Mouse (Mus musculus) lung, embryonic 14.5 days (tissue): ENCODE measurements at regions not wholly inside any gene's neighbourhood (a gene's known extent, or its start where the extent isn't known, plus 50 kb on each side); places are given as distances from the start of the nearest gene placed in this dataset.

Experiments used
- ATAC-seq: fragments of 200-750 bp; cut with Nextera tagmentation; 2 replicates; pipeline ENCODE4 v1.8.0; 2017; ENCODE audit warnings: mild to moderate bottlenecking, moderate TSS enrichment, moderate library complexity; ENCODE audit not compliant: insufficient read depth
- DNase-seq: peaks from one replicate; pipeline ENCODE4 v3.0.0-alpha.2; 2015
- H3K27ac ChIP-seq: fragments of 300-500 bp; sonication (generic); 2 replicates; pipeline ENCODE4 v1.5.1; 2014; ENCODE audit warnings: low read depth, mild to moderate bottlenecking, moderate library complexity
- H3K27me3 ChIP-seq: fragments of 300-500 bp; sonication (generic); 2 replicates; pipeline ENCODE4 v1.6.1; 2014; ENCODE audit warnings: low read length, control low read depth; ENCODE audit not compliant: insufficient read depth
- H3K36me3 ChIP-seq: fragments of 300-500 bp; sonication (generic); 2 replicates; pipeline ENCODE4 v1.6.1; 2014; ENCODE audit warnings: control low read depth; ENCODE audit not compliant: insufficient read depth
- H3K4me1 ChIP-seq: fragments of 300-500 bp; sonication (generic); 2 replicates; pipeline ENCODE4 v1.6.1; 2014; ENCODE audit warnings: antibody characterized with exemption, control low read depth; ENCODE audit not compliant: insufficient read depth
- H3K4me2 ChIP-seq: fragments of 300-500 bp; sonication (generic); 2 replicates; pipeline ENCODE4 v1.6.1; 2014; ENCODE audit warnings: mild to moderate bottlenecking
- H3K4me3 ChIP-seq: fragments of 300-500 bp; sonication (generic); 2 replicates; pipeline ENCODE4 v1.5.1; 2014; ENCODE audit warnings: low read depth, low read length
- H3K9ac ChIP-seq: fragments of 300-500 bp; sonication (generic); 2 replicates; pipeline ENCODE4 v1.6.1; 2014
- H3K9me3 ChIP-seq: fragments of 300-500 bp; sonication (generic); 2 replicates; pipeline ENCODE4 v1.6.1; 2016; ENCODE audit warnings: low read depth, low read length, control low read depth
- CTCF ChIP-seq: IDR thresholded peaks from 2 replicates; pipeline ENCODE4 v1.5.1; 2016; ENCODE audit warnings: antibody characterized with exemption, low read depth
- WGBS: fragments of 180-500 bp; shearing (Covaris S2); extraction: QIAGEN DNeasy Blood & Tissue Kit; methylation state at CpG from one replicate; pipeline ENCODE4 v1.1.7; 2014; 5-methylcytosine and 5-hydroxymethylcytosine counted together

DNA sequence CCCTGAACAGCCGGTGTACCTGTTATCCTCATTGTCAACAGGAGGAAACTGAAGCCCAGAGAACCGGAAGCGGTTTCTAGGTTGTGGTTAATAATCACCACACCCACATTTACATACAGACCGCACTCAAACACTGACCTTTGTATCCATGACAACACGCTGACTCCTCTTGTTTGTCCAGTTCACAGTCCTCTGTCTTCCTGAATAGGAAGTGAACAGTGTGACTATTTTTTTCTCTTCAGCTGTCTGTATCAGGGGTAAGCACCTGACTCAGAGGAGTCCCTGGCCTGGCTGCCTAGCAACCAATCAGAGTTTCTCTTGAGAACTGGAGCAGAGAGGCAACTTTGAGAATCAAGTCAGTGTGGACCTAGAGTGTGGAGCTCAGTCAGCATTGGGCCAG, 193.5 kb upstream of the Lrfn2 start:
- no peak for TF ChIP-seq CTCF
- no peak overlapping the region for H3K27ac ChIP-seq
- DNase-seq = peak; percentile 24
- H3K27me3 ChIP-seq = no peaks in the 10 kb centered on the region
- H3K4me2 ChIP-seq = no peak overlapping the region
- ATAC-seq = no peak
- no peaks in the 10 kb centered on the region for H3K9me3 ChIP-seq
- H3K4me3 ChIP-seq = no peak overlapping the region
- WGBS = 61% methylated on average over 5 of the region's 5 CpGs
- no peaks in the 10 kb centered on the region for H3K36me3 ChIP-seq
- no peaks in the 10 kb centered on the region for H3K4me1 ChIP-seq
- no peak overlapping the region for H3K9ac ChIP-seq

DNA sequence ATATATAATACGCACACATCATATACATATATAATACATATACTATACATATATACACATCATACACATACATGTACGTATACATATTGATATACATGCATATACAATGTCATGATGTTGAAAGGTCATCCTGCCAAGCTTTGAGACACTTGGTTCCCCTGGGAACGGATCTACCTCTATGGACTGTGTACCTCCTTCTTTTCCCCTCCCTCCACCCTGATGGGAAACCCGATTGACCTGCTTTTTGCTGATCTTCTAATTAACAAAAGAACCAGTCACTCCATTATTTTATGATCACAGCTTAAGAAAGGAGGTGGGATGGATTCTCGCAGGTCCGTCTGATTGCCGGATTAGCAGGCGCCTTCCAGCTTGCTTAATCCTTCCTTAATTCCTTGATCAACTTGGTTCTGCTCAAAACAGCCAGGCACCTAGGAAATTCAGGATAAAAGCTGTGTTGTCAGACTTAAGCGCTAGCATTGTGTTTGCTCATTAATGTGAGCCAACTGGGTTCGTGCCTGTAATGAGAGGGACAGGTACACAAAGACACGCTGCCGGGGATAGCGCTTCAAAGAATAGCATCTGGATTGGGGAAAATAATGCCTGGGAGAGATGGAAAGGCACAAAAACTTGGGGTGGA, 189.3 kb upstream of the Lrfn2 start:
- no peak for DNase-seq
- Histone ChIP-seq H3K4me2 (no peak overlapping the region), H3K9me3 (no peaks in the 10 kb centered on the region), H3K27me3 (no peaks in the 10 kb centered on the region), H3K4me1 (no peaks in the 10 kb centered on the region), H3K27ac (no peak overlapping the region), H3K36me3 (no peaks in the 10 kb centered on the region), H3K9ac (no peak overlapping the region), H3K4me3 (no peak overlapping the region)
- 83% methylated on average over 13 of the region's 13 CpGs for WGBS
- no peak for TF ChIP-seq CTCF
- no peak for ATAC-seq

DNA sequence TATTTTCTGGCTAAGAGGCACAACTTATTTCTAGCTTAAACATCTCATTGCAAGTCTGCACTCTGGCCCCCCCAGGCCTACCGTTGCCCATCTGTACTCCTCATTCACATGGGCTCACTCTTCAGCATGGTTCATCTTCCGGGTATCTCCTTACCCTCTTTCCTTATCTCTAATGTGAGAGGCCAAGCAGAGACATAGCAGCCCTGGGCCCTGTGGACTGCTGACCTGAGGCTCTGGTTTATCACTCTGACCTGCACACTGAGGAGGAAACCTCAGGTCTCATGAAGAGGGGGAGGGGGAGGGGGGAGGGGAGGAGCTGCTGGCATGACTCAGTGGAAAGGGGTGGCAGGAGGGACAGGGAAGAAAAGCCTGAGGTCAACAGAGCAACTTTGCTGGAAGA, 162.1 kb upstream of the Lrfn2 start:
- no peak overlapping the region for H3K27ac ChIP-seq
- H3K4me1 ChIP-seq = no peaks in the 10 kb centered on the region
- no peaks in the 10 kb centered on the region for H3K27me3 ChIP-seq
- DNase-seq (no peak), ATAC-seq (no peak)
- TF ChIP-seq CTCF = no peak
- no peak overlapping the region for H3K4me2 ChIP-seq
- 38% methylated on average over 2 of the region's 2 CpGs for WGBS
- no peaks in the 10 kb centered on the region for H3K9me3 ChIP-seq
- H3K4me3 ChIP-seq = no peak overlapping the region
- no peaks in the 10 kb centered on the region for H3K36me3 ChIP-seq
- no peak overlapping the region for H3K9ac ChIP-seq

DNA sequence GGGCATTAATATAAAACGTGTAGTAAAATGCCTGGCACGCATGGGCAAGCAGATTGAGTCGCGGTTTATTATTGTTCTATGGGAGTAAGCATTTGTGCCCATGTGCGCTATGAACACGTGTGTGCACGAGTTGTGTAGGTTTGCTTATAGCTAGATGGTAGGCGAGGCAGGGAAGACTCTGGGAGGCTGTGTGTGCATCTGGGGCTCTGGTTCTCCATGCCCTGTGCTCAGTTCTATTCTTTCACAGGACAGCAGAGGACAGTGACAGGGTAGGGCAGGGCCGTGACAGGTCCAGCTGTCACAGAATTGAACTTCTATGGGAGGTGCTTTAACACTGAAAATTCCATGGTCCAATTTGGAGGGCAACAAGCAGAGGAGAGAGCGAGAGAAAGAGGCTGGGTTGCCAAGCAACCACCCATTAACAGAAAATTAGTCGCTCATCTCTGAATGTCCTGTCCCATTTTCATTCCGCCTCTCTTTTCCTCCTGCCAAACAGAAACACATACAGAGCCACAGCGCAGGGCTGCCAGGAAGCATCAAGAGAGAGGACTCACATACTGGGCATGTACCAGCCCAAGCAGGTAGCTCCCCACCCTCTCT, 160.4 kb upstream of the Lrfn2 start:
- Histone ChIP-seq H3K4me3 (no peak overlapping the region), H3K27ac (no peak overlapping the region), H3K9me3 (no peaks in the 10 kb centered on the region), H3K9ac (no peak overlapping the region), H3K36me3 (no peaks in the 10 kb centered on the region), H3K4me2 (no peak overlapping the region), H3K27me3 (no peaks in the 10 kb centered on the region), H3K4me1 (no peaks in the 10 kb centered on the region)
- TF ChIP-seq CTCF = no peak
- WGBS = 79% methylated on average over 13 of the region's 13 CpGs
- ATAC-seq (no peak), DNase-seq (no peak)

DNA sequence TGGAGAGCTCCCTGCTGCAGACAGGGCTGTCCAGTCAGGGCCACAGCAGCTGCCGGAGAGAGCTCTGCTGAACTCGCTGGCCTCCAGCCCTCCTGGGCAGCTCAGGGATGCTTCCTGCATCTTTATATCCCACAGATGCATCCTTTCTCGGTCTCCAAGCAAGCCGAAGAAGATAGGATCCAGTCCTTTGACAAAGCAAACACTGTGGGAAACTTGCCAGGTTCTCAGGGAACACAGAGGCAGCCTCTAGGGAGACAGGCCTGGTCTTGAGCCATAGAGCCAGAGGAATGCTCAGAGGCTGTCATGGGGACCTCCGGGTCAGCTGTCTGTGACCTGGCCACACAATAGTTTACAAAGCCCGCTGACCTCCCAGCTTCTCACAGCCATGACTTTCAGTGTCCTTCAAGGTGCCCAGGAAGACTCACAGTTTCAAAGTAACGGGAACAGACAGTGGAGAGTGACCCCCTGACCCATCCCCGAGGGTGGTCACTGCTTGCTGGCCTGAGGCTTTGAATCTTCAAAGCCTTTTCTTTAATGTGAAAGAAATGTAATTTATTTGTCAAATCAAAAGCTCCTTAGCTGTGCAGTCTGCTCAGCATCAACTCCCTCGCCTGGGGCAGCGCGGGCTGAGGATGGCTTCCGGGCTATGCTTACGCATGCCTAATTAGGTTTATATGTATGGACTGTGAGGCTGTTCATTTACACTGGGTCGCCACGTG, 157.8 kb upstream of the Lrfn2 start:
- Histone ChIP-seq H3K27ac (no peak overlapping the region), H3K4me1 (no peaks in the 10 kb centered on the region), H3K4me2 (no peak overlapping the region), H3K36me3 (no peaks in the 10 kb centered on the region), H3K4me3 (no peak overlapping the region), H3K9ac (no peak overlapping the region), H3K27me3 (no peaks in the 10 kb centered on the region), H3K9me3 (no peaks in the 10 kb centered on the region)
- WGBS = 27% methylated on average over 15 of the region's 15 CpGs
- no peak; the same call in 1 of the 2 replicates for ATAC-seq
- DNase-seq = peak; percentile 60
- TF ChIP-seq CTCF = no peak

DNA sequence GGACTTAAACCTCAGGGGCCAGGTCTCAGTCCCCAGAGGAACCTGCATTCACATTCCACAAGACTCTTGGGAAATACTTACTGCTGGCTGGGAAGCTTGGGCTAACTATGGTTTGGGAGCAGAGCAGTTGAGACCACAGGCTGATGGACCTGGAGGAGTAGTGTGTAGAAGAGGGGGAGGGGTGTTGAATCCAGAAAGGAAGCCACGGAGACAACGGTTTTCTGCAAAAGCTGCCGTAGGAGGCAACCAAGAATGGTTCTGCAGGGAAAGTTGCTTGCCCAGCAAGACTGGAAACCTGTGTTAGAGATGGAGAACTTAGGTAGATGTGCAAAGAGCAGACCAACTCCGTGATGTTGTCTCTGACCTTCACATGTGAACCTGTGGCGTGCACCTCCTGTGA, 156.7 kb upstream of the Lrfn2 start:
- Histone ChIP-seq H3K9me3 (no peaks in the 10 kb centered on the region), H3K27ac (no peak overlapping the region), H3K9ac (no peak overlapping the region), H3K36me3 (no peaks in the 10 kb centered on the region), H3K27me3 (no peaks in the 10 kb centered on the region), H3K4me1 (no peaks in the 10 kb centered on the region), H3K4me3 (no peak overlapping the region), H3K4me2 (no peak overlapping the region)
- DNase-seq = no peak
- ATAC-seq = no peak
- TF ChIP-seq CTCF = no peak
- 72% methylated on average over 5 of the region's 5 CpGs for WGBS

DNA sequence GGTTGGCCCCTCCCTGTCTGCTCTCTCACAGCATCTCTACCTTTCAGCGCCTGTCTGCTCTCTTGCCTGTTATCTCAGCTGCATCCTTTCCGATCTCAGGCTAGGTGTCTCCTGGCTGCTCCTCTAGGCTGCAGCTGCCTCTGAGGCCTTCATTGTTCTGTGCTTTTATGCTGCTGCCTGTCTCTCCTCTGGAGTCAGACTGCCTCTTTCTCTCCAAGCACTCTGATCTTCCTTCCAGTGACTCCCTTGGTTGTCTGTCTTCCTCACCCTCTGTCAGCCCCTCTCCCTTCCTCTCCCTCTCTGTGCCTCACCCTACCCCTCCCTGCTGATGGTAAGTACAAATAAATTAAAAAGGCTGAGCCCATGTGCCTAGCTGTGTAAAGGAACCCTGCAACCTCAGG, 155.7 kb upstream of the Lrfn2 start:
- Histone ChIP-seq H3K27ac (no peak overlapping the region), H3K36me3 (no peaks in the 10 kb centered on the region), H3K9me3 (no peaks in the 10 kb centered on the region), H3K4me3 (no peak overlapping the region), H3K4me1 (no peaks in the 10 kb centered on the region), H3K9ac (no peak overlapping the region), H3K4me2 (no peak overlapping the region), H3K27me3 (no peaks in the 10 kb centered on the region)
- ATAC-seq (no peak), DNase-seq (no peak)
- TF ChIP-seq CTCF = no peak
- WGBS = 18% methylated on average over 2 of the region's 2 CpGs
